Mouse (Mus musculus) common myeloid progenitor, adult 5-6 weeks (primary cell): ENCODE measurements at regions not wholly inside any gene's neighbourhood (a gene's known extent, or its start where the extent isn't known, plus 50 kb on each side); places are given as distances from the start of the nearest gene placed in this dataset.
A peak's percentile ranks its signal among the peaks of the same experiment; 100 is the strongest.

Experiments used
- ATAC-seq: replicated peaks from 2 replicates; pipeline ENCODE4 v1.8.0; 2016; ENCODE audit warnings: low read depth, mild to moderate bottlenecking, moderate TSS enrichment, inconsistent platforms; ENCODE audit not compliant: poor library complexity, severe bottlenecking

DNA sequence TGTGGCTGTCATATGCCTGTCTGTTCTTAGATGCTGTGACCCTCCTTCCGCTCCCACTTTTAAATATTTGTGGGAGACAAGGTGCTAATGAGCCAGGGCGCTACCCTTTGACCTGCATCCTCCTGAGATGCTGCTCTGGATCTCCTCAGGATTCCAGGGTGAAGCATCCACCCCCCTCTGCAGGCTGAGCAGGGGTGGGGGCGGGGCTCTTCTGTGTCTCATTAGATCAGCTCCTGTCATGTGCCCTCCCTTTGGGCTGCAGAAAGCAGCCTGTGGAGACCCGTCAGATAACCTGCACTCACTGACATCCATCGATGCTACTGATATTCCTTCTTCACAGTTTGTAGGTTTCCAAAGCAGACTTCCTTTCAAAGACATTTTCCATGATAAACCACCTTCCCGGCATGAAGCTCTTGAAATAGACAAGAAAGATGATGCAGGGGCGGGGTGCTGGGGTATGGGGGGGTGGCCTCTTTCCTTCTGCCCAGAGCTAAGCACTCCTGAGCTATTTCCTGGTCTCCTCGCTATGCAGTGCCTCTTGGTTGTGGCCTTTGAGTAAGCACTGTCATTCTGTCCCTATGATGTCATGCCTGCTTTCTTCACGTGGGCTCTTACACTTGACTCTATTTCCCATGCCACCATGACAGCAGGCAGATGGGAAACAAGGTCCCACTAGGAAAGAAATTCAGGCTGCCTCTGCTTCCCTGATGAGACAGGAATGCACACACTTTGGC is 200.4 kb upstream of the Kazn start:
- ATAC-seq, result no peak

DNA sequence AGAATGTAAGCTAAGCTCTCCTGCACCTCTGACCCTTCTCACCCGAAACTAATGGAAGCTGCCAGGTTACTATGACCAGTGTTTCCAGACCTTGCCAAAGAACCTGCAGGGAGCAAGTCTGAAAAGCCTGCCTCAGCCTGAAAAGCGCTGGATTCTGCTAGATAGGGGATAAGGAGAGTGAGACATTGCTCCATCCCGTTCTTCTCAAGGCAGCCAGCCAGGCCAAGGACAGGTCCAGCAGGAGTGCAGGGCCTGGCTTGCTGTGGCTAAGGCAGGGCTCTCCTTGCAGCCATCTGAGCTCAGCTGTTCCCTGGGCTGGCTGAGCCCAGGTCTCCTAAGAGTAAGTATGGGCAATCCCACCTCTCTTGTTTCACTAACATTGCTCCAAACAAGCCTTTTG is 185.4 kb upstream of the Kazn start:
- no peak for ATAC-seq

DNA sequence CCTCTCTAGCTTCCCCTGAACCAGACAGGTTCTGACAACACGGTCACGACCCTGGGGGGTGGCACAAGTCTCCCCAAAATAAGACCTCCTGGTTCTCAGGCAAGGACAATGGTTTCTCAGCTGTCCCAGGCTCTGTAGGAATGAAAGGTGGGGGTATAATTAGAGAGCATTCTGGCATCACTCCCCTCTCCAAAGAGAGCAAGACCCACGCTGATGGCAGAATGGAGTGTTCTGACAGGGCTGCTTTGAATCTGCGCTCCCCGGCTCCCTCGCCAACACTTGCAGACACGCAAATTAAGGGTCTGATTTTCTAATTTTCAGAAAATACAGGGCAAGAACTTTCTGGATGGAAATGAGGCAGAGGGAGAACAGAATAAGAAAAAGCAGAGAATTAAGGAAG is 181.2 kb upstream of the Kazn start:
- ATAC-seq, result no peak

DNA sequence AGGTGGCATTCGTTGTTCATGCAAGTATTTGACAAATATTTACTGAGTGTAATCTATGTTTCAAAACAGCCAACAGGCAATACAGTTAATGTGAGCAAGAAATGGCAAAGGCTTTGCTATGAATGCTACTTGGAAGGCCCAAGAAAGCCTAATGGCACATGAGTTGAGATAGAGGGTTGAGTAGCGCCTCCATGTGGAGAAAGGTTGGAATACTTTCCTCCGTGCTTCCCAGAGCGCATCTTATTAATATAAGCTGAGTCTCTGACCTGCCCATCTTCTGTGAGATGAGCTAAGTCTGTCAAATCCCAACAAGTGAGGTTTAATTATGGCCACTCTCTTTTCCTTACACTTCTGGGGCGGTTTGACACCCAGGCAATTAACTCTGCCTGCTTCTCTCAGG is 175.7 kb upstream of the Kazn start:
- ATAC-seq, result no peak

DNA sequence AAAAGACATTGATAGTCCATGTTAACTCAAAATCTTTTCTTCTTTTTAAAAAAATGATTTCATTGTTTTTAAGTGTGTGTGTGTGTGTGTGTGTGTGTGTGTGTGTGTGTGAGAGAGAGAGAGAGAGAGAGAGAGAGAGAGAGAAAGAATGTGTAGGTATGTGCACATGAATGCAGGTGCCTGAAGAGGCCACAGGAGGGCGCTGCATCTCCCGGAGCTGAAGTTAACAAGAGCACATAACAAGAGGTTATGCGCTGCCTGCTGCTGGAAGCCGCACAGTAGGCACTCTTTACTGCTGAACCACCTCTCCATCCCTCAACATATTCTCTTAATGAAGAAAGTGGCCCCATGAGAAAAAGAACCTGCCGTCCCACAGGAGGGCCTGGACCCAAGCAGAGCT is 172.6 kb upstream of the Kazn start:
- ATAC-seq, result no peak

DNA sequence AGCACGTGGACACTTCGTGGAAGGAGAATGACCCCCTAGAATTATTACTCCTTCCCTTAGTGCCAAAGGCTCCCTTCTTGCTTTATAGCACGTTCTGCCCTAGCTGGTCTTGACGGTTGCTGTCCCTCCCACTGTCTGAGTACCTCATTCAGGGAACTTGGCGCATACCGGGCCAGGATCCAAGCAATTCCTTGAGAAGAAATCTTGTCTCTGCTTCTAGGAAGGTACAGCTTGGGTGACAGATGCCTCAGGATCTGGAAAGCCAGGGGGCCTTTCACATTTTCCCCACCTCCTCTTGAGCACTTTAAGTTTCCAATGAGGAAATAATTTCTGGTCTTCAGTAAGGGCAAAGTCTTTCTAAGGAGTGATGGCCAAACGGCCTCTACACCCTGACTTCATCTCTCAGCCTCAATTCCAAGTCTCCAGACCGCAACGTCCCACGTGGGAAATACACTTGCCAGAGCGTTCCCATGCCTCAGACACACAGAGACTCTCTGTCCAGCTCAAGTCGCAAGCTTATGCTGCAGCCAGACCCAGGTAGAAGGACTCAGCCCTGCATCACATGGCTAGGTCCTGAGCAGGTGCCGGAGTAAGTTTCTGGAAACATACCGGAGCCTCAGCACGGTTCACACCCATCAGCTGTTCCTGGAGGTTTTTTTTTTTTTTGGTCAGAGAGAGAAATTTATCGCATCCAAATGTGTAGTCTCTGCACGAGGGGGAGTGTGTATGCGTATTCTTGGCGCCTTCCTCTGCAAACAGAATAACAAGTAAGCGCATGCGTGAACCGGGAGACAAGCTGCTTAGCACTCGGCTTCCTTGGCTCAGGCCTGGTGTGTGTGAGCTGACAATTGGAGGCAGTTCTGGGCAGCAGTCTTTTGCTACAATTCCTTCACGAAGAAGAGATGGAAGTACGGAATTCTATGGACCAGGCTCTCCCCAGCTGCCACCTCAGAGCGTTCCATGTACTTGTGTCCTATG is 171.7 kb upstream of the Kazn start:
- ATAC-seq, result no peak

DNA sequence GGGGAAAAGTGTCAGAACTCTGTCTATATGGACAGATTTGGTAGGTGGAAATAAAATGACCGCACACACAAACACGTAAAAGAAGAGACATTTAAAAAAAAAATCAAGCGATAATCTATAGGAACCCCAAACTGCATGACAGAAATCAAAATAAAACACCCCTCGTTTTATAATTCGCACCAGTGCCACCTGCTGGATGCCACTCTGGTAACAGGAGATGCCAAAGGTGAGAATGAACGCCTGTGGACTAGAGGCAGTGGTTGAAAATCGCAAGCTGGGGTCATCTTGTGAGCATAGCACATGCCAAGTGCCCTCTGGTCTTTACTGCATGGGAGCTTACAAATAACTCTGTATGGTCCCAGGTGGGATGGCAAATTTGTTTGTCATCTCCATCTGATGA is 158.7 kb upstream of the Kazn start:
- no peak for ATAC-seq

DNA sequence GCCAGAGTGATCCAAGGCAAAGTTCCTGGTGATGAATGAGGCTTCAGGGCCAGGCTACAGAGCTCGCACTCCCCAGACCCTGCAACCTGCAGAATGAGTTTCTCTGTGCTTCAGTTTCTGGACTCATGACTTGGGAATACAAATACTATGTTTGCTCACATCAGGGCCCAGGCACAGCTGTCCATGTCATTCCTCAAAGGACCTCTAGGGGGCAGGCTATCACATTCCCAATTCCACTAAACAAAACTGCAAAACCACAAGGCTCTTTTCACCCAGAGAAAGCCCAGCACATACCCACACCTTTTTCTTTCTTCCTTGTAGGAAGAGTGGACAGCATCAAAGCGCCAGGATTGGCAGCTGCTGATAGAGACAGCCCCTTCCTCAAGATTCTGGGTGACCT is 153.7 kb upstream of the Kazn start:
- no peak for ATAC-seq

DNA sequence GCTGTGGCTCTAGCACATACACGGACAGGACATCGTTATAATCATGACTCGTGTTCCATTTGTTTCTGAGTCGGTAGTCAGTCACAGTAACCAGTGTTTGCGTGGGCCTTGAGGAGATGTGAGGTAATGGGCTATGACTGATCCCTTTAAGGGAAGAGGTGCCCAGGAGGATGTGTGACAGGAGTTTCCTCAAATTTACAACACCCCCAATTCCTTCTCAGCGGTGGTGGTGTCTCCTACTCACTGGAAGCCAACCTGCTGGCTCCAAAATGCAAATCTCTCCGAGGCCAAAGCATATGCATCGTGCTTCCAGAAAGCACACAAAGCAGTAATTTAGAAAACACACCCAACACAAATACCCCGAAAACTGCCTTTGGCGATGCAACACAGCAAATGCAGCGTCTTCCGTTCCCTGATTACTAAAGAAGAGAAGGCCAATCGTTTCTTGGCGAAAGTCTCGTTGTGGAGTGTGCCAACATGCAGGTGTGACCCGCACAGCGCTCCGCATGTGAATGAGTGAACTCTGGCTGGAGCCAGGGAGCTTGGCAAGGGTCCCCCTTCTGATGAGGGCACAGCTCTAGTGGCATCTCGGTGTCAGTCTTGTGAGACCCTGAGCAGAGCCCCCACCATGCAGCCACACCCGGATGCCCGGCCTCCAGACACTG is 151.5 kb upstream of the Kazn start:
- ATAC-seq, result no peak

DNA sequence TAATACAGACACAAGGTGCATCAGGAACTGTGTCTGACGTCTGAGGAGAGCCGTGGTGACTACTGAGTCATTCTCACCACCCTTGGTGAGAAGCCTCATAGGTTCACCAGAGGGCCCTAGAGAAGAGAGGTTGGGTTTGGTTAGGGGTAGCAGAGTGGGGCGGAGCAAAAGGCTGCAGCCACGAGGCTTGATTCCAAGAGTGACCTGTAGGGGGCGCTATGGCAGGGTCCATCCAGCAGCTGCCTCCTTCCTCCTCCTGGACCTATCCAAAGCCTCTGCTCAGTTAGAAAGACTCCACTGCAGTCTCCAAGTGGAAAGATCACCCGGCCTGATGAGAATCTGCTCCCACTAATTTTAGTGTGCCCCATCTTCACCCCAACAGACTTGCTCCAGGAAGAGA is 149.3 kb upstream of the Kazn start:
- ATAC-seq, result no peak

DNA sequence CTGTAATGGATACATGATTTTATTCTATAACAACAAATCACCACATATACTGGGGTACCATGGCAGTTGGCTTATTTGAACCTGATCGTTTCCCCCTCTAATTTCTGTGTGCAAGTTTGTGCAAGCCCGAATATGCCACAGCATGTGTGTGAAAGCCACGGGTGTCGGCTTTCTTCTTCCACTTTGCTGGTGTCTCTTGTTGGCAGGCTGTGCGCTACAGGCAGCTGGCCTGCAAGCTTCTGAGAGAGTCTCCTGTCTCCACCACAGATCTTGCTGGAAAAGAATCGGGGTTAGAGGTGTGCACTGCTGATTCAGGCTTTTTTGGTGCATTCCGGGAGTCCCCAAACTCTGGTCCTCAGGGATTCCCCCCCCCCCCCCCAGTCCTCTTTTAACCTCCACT is 142.0 kb upstream of the Kazn start:
- ATAC-seq, result no peak

DNA sequence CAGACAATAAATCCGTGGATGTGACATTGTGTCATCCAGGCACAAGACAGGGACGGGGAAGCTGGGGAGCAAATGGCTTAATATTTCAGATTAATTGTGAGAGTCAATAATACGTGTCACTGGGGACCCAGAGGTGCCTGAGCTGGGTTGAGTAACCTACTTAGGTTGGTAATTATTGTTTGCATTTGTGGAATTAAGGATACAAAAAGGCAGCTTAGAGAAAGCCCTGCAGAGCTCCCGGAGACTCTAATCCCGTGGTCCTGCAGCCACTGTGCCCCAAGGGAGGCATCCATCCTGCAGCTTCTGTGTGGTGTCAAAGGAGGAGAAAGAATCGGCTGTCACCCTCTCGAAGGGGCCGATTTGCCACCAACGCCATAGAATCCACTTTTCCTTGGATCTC is 139.3 kb upstream of the Kazn start:
- ATAC-seq, result no peak

DNA sequence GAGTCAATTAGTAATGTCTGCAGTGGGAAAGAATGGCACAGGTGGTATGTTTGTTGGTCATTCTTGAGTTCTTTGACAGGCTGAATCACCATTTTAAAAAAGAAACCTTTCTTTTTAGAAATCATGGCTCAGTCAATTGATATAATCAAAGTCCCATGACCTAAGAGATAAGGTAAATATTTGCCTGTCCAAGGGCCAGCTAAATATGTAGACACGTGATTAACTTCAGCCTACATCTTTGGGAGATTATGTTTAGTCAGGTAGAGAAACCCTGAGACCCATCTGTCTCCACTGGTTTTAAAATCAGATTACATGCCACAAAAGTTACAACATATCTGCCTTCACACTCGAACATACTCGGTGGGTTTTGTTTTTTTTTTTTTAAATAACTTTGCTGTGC is 128.6 kb upstream of the Kazn start:
- no peak for ATAC-seq

DNA sequence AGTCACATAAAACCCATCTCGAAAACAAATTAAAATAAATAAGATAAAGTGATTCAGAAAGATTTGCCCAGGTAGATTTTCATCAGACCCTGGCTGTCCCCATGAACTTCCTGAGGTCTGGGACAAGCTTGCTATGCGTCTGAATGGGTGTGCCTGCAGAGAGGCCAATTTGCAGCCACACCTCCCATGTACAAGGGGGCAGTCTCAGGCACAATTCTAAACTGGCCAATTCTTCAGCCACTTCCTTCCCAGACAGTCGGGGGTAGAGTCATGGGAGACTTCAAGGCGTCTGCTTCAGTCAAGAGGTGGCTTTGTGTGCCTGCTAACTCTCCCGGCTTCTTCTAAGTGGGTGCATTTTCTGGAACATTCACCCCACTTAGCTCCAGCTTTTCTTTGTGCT is 122.9 kb upstream of the Kazn start:
- ATAC-seq, result no peak

DNA sequence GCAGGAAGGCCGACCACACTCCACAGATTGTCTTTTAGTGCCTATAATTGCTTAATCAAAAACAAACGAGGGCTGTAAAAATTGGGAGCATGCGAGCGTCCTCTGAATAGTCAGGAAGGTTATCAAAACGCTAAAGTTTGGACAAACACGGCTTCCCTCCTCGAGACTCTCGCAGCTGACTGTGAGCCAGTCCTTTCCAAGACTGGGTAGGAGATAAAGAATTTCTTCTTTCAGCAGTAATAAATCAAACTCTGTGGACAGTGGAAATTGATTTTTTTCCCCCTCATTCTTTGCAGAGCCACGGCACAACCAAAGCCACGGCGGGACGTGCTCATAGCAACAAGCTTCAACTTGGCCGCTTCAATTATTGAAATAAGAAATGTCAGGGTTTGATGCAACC is 119.7 kb upstream of the Kazn start:
- ATAC-seq, result no peak

DNA sequence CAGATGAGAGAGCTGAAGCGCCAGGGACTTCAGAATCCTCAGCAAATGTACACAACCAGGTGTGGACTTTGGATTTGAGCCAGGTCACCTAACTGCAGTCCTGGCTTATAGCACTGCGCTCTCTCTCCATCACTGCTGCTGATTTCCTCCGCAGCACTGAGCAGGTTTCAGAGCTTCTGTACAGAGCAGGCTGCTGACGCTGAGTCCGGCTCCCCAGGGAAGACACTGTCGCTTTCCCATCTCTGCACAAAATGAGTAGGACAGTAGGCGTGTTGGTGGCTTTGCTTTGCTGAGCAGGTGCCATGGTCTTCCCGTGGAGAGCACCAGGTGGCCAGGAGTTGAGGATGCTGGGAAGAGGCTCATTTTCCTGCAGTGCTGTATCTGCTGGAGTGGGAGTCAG is 116.2 kb upstream of the Kazn start:
- ATAC-seq, result no peak

DNA sequence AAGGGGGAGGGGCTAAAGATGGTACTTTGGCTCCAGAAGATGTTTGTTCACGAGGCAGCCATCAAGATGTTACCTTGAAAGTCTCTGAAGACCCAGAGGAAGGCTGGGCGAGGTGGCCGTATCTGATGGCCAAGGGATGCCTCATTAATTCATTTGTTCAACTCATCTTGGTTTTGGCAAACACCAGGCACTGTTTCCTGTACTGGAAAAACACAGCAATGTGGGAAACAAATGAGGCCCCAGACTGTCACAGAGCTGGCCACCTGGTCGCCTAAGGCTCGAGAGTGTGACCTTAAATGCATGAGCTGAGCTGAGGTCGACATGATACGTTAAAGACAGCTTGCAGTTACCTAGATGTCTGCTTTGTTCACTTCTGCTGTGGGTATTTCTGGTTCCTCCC is 114.3 kb upstream of the Kazn start:
- no peak for ATAC-seq

DNA sequence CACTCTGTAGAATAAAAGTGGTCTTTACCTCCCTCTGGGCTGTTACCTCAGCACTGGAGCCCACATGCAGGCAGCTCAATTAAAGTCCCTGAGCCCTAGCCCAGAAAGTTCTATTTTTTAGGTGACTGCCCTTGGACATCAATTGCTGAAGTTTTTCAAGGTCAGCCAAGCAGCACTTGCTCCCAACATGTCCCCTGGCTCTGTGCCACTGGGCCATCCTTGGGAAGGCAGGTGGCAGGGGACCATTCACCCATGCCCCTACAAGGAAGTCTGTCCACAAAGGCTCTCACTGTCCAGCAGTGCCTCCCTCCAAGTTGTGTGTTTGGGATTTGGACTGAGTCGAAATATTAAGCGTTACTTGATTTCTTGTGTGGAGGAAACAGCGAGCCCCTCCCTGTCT is 112.6 kb upstream of the Kazn start:
- no peak for ATAC-seq

DNA sequence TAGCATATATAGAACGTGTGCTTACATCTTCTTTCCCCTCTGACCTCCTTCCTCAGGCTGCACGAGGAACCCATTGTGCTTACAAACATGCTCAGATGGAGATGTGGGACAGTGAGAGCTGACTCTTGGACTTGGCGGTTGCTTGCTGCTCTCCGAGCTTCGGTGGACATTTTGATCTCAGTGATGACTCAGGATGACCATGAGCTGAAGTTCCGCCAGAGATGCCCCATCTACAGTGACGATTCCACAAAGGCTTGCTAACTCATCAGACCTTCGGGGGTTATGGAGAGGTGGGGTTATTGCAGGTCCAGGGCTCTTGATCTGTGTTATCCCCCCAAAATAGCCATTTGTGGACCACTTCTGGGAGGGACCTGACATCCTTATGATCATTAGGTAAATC is 111.8 kb upstream of the Kazn start:
- no peak for ATAC-seq

DNA sequence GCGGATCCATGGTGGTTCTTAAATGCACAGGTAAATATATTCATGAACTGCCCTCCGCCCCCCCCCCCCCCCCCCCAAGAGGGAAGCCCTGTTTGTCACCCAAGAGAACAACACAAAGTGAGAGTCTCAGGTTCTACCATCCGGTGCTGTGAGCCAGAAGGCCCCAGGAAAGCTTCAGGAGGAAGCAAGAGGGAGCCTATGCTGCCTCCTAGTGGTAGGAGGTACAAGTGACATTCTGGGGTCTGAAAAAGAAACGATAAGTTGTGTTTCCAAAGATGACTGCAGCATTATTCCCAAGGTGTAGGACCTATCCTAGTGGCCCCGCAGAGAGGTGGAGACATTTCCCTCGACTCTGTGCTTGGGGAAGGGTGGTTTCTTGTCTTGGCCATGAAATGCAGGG is 109.7 kb upstream of the Kazn start:
- peak; percentile 81 for ATAC-seq
